Mouse (Mus musculus): ENCODE measurements around the gene Msi2. TPM values are rescaled to one million over a fixed set of nuclear protein-coding genes. Genes with fewer than 3 reads are reported as not detected.

Gene Msi2
- total and polyA plus RNA-seq, 3 experiments: 36.5 to 197 (median 144) TPM

DNA sequence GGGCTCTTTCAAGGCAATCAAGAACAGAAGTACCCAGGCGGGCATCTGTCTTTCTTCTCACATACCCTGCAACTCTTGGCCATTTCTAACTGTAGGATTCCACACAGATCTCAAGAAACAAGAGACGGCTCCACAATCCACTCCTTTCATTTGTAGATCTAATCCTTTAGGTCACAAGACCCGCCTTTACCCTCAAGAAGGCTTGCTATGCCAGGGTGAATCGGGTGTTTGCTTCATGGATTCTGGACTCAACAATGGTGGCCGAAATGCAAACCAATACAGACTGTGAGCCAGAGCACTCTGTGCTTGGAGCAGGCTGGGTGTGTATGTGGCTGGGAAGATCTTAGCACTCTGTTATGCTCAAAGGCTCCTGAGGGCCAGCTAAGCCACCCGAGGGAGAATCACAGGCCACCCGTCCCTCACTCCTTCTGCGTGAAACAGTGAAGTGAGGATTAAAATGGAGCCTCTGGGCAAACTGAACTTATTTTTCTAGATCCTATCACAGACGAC is 237.2 kb downstream of the Msi2 start:
- Histone ChIP-seq H3K36me3 (replicated peaks) (peaks cover 98% of the 10 kb centered on the region), H3K4me1 (ENCODE audit: insufficient read depth, low read depth, low read length) (peaks cover 3% of the 10 kb centered on the region; the same call in 1 of the 2 replicates), H3K4me3 (ENCODE audit: low read depth, low read length) (no peak overlapping the region), H3K9me3 (replicated peaks) (no peaks in the 10 kb centered on the region), H3K27me3 (ENCODE audit: insufficient read depth, low read length) (no peaks in the 10 kb centered on the region)
- TF ChIP-seq CTCF (IDR thresholded peaks at IDR 0.05; ENCODE audit: low read depth, low read length) (no peak), POLR2AphosphoS5 (IDR thresholded peaks at IDR 0.05; ENCODE audit: insufficient replicate concordance, low read depth, low read length) (no peak), TAL1 (conservative IDR thresholded peaks at IDR 0.05; ENCODE audit: low read depth, low read length) (no peak), GATA2 (IDR thresholded peaks at IDR 0.05; ENCODE audit: borderline replicate concordance, low read depth, low read length) (no peak), GATA1 (IDR thresholded peaks at IDR 0.05; ENCODE audit: borderline replicate concordance, low read length) (no peak)
- ATAC-seq (ENCODE audit: extremely low read depth, insufficient number of reproducible peaks, low FRiP score, poor library complexity, severe bottlenecking) (no peak), DNase-seq (ENCODE audit: low spot score) (no peak)

DNA sequence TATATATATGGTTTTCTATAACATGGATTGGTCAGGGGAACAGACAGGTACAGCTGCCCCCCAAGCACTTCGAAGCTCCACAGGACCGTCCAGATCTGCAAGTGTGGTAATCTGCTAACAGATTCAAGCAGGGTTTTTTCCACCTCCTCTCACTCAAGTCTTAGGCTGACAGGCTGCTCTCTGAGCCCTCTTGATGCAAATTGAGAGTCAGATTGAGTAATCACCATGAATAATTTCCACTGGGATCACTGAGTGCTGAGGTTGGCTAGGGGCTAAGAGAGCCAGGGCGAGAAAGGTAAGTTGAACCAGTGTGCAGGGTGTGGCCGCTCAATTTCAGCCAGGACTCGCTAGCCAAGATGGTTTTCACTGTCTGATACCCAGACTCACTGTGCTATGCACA is 238.8 kb downstream of the Msi2 start:
- Histone ChIP-seq H3K4me1 (ENCODE audit: insufficient read depth, low read depth, low read length) (peaks cover 3% of the 10 kb centered on the region; the same call in 1 of the 2 replicates), H3K4me3 (ENCODE audit: low read depth, low read length) (no peak overlapping the region), H3K27me3 (ENCODE audit: insufficient read depth, low read length) (no peaks in the 10 kb centered on the region), H3K36me3 (replicated peaks) (peaks cover 97% of the 10 kb centered on the region), H3K9me3 (replicated peaks) (no peaks in the 10 kb centered on the region)
- ATAC-seq (ENCODE audit: extremely low read depth, insufficient number of reproducible peaks, low FRiP score, poor library complexity, severe bottlenecking) (no peak), DNase-seq (ENCODE audit: low spot score) (no peak)
- TF ChIP-seq POLR2AphosphoS5 (IDR thresholded peaks at IDR 0.05; ENCODE audit: insufficient replicate concordance, low read depth, low read length) (no peak), GATA2 (IDR thresholded peaks at IDR 0.05; ENCODE audit: borderline replicate concordance, low read depth, low read length) (no peak), TAL1 (conservative IDR thresholded peaks at IDR 0.05; ENCODE audit: low read depth, low read length) (no peak), GATA1 (IDR thresholded peaks at IDR 0.05; ENCODE audit: borderline replicate concordance, low read length) (no peak), CTCF (IDR thresholded peaks at IDR 0.05; ENCODE audit: low read depth, low read length) (no peak)

DNA sequence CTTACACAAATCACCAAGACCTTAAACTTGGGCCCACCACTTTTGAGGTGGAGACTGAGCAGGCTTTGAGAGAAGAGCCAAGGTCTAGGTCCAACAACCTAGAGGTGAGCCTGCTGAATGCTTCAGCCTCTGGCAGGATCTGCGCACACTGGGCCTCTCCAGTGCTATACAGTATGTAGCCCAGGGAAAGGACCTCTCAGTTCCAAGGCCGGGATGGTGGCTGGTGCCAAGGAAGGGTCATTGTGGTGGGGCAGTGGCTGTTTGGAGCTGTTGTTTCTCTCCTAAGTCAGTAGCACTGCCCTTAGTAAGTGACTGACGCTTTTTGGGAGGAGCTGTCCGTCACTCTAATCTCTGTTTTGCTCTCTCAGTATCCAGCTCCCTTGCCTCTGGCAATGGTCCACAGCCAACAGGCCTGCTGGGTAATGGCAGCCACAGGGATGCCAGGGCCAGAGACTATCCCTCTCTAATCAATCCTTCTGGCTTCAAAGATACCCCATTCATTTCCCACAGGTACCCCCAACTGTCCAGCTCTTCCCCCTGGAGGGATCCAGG is 243.3 kb downstream of the Msi2 start:
- no peak overlapping the region for H3K4me3 ChIP-seq (ENCODE audit: low read depth, low read length)
- ATAC-seq (ENCODE audit: extremely low read depth, insufficient number of reproducible peaks, low FRiP score, poor library complexity, severe bottlenecking): no peak
- H3K9me3 ChIP-seq (replicated peaks): no peaks in the 10 kb centered on the region
- no peaks in the 10 kb centered on the region for H3K27me3 ChIP-seq (ENCODE audit: insufficient read depth, low read length)
- H3K4me1 ChIP-seq (ENCODE audit: insufficient read depth, low read depth, low read length): peaks cover 3% of the 10 kb centered on the region; the same call in 1 of the 2 replicates
- no peak for DNase-seq (ENCODE audit: low spot score)
- peaks cover 89% of the 10 kb centered on the region for H3K36me3 ChIP-seq (replicated peaks)
- TF ChIP-seq GATA2 (IDR thresholded peaks at IDR 0.05; ENCODE audit: borderline replicate concordance, low read depth, low read length) (no peak), TAL1 (conservative IDR thresholded peaks at IDR 0.05; ENCODE audit: low read depth, low read length) (no peak), CTCF (IDR thresholded peaks at IDR 0.05; ENCODE audit: low read depth, low read length) (no peak), GATA1 (IDR thresholded peaks at IDR 0.05; ENCODE audit: borderline replicate concordance, low read length) (no peak), POLR2AphosphoS5 (IDR thresholded peaks at IDR 0.05; ENCODE audit: insufficient replicate concordance, low read depth, low read length) (no peak)

DNA sequence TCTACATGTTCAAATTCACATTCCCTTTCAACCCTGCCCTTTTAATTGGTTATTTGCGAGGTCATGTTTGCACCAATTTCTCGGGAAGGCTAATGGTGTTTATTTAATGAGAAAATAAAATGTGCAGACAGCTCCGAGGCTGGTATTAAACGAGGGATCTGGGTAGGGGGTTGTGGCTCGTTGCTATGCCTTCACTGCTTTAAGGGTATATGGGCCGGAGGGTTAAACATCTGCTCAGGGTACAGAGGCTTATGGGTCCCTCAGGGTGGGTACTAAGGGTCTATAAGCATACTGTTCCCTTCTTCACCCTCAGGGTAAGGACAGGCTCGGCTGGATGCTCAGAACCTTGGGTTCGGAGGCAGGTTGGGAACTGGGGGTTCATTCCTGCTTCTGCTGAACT is 245.6 kb downstream of the Msi2 start:
- peaks cover 87% of the 10 kb centered on the region for H3K36me3 ChIP-seq (replicated peaks)
- TF ChIP-seq GATA1 (IDR thresholded peaks at IDR 0.05; ENCODE audit: borderline replicate concordance, low read length): no peak
- TF ChIP-seq TAL1 (conservative IDR thresholded peaks at IDR 0.05; ENCODE audit: low read depth, low read length): no peak
- no peak for TF ChIP-seq POLR2AphosphoS5 (IDR thresholded peaks at IDR 0.05; ENCODE audit: insufficient replicate concordance, low read depth, low read length)
- TF ChIP-seq CTCF (IDR thresholded peaks at IDR 0.05; ENCODE audit: low read depth, low read length): no peak
- TF ChIP-seq GATA2 (IDR thresholded peaks at IDR 0.05; ENCODE audit: borderline replicate concordance, low read depth, low read length): no peak
- no peak for ATAC-seq (ENCODE audit: extremely low read depth, insufficient number of reproducible peaks, low FRiP score, poor library complexity, severe bottlenecking)
- H3K4me3 ChIP-seq (ENCODE audit: low read depth, low read length): no peak overlapping the region
- H3K9me3 ChIP-seq (replicated peaks): no peaks in the 10 kb centered on the region
- H3K4me1 ChIP-seq (ENCODE audit: insufficient read depth, low read depth, low read length): no peaks in the 10 kb centered on the region
- DNase-seq (ENCODE audit: low spot score): no peak
- H3K27me3 ChIP-seq (ENCODE audit: insufficient read depth, low read length): no peaks in the 10 kb centered on the region

DNA sequence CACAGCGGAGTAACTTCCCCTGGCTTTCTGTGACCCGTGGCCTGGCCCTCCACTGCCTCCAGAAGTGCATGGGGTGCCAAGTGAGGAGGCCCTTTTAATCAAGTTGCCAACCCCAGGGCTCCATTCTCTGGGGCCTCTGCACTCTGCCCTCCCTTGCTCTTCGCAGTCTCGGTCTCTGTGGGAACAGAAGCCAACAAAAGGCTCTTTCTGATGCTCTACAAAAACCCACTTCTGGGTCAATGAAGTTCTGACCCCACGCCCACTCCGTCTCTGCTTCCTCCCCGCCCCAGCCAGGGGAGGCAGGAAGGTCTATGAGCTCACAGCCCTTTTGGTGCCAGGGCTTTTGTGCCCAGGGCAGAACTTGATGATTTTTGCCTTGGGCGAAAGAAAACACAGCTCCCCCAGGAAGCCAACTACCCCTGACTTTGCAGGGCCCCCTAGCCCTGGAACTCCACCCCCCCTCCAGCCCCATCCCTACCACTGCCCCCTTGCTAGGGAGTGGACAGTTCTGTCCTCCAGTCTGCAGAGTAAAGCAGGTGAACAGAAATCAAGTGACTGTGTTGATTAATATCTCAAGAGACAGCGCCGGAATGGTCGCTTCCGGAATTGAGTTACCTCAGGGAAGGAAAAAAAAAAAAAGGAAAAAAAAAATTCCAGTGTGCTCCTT is 246.2 kb downstream of the Msi2 start:
- H3K9me3 ChIP-seq (replicated peaks): no peaks in the 10 kb centered on the region
- DNase-seq (ENCODE audit: low spot score): no peak
- no peak for ATAC-seq (ENCODE audit: extremely low read depth, insufficient number of reproducible peaks, low FRiP score, poor library complexity, severe bottlenecking)
- no peaks in the 10 kb centered on the region for H3K27me3 ChIP-seq (ENCODE audit: insufficient read depth, low read length)
- no peaks in the 10 kb centered on the region for H3K4me1 ChIP-seq (ENCODE audit: insufficient read depth, low read depth, low read length)
- H3K36me3 ChIP-seq (replicated peaks): peaks cover 86% of the 10 kb centered on the region
- no peak for TF ChIP-seq GATA1 (IDR thresholded peaks at IDR 0.05; ENCODE audit: borderline replicate concordance, low read length)
- TF ChIP-seq TAL1 (conservative IDR thresholded peaks at IDR 0.05; ENCODE audit: low read depth, low read length): no peak
- no peak for TF ChIP-seq POLR2AphosphoS5 (IDR thresholded peaks at IDR 0.05; ENCODE audit: insufficient replicate concordance, low read depth, low read length)
- TF ChIP-seq CTCF (IDR thresholded peaks at IDR 0.05; ENCODE audit: low read depth, low read length): no peak
- no peak for TF ChIP-seq GATA2 (IDR thresholded peaks at IDR 0.05; ENCODE audit: borderline replicate concordance, low read depth, low read length)
- H3K4me3 ChIP-seq (ENCODE audit: low read depth, low read length): no peak overlapping the region

DNA sequence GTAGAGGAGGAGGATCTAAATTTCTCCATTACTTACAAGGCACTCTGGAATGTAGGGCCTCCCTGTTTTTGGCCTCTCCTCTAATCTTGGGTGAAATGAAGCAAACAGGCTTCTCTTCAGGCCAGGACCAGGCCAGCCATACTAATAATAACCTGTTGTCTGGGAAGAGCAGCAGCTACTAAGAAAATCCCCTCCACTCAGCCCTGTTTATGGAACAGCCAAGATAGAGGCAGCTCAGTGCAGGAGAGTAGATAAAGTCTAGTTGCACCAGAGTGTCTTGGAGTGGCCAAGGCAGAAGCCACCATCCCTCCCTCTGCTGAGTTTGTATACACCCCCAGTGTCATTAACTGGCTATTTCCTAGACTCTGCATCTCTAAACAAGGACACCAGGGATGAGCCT is 247.7 kb downstream of the Msi2 start:
- DNase-seq (ENCODE audit: low spot score) (no peak), ATAC-seq (ENCODE audit: extremely low read depth, insufficient number of reproducible peaks, low FRiP score, poor library complexity, severe bottlenecking) (no peak)
- Histone ChIP-seq H3K4me3 (ENCODE audit: low read depth, low read length) (no peak overlapping the region), H3K9me3 (replicated peaks) (no peaks in the 10 kb centered on the region), H3K4me1 (ENCODE audit: insufficient read depth, low read depth, low read length) (no peaks in the 10 kb centered on the region), H3K27me3 (ENCODE audit: insufficient read depth, low read length) (no peaks in the 10 kb centered on the region), H3K36me3 (replicated peaks) (peaks cover 78% of the 10 kb centered on the region)
- TF ChIP-seq CTCF (IDR thresholded peaks at IDR 0.05; ENCODE audit: low read depth, low read length) (no peak), GATA1 (IDR thresholded peaks at IDR 0.05; ENCODE audit: borderline replicate concordance, low read length) (no peak), GATA2 (IDR thresholded peaks at IDR 0.05; ENCODE audit: borderline replicate concordance, low read depth, low read length) (no peak), POLR2AphosphoS5 (IDR thresholded peaks at IDR 0.05; ENCODE audit: insufficient replicate concordance, low read depth, low read length) (no peak), TAL1 (conservative IDR thresholded peaks at IDR 0.05; ENCODE audit: low read depth, low read length) (no peak)
